Mouse (Mus musculus): ENCODE results near the gene Hipk2. TPM values are rescaled to one million over a fixed set of nuclear protein-coding genes. Genes with fewer than 3 reads are reported as not detected.
"Not testable (repeated sequence)": the region's sequence is repeated elsewhere in the genome, so short reads cannot be mapped to it uniquely, and the experiment has no call there.

The Hipk2 gene
- total RNA-seq, 1 experiment from 2014 or later = 137 TPM

- no peak for DNase-seq
Observed at GRCm38 (mm10) chr6:38698233-38698889, 177.6 kb downstream of the Hipk2 start.

GRCm38 (mm10) chr6:38696570-38696969, 179.4 kb downstream of the Hipk2 start:
- no peak for DNase-seq

- DNase-seq = peak; percentile 76
Observed at GRCm38 (mm10) chr6:38695380-38696054, 180.4 kb downstream of the Hipk2 start.

- DNase-seq = no peak
Observed at GRCm38 (mm10) chr6:38692556-38692955, 183.4 kb downstream of the Hipk2 start.

- DNase-seq = no peak
Observed at GRCm38 (mm10) chr6:38691052-38691451, 184.9 kb downstream of the Hipk2 start.

- no peak for DNase-seq
Observed at GRCm38 (mm10) chr6:38690615-38691014, 185.3 kb downstream of the Hipk2 start.

- DNase-seq = no peak
Observed at GRCm38 (mm10) chr6:38688841-38689240, 187.1 kb downstream of the Hipk2 start.

GRCm38 (mm10) chr6:38687216-38687615, 188.7 kb downstream of the Hipk2 start:
- DNase-seq = peak; percentile 63

GRCm38 (mm10) chr6:38682532-38682931, 193.4 kb downstream of the Hipk2 start:
- DNase-seq = no peak

- DNase-seq = no peak
Observed at GRCm38 (mm10) chr6:38677629-38678028, 198.3 kb downstream of the Hipk2 start.

GRCm38 (mm10) chr6:38676723-38677122, 199.2 kb downstream of the Hipk2 start:
- DNase-seq = no peak

- DNase-seq = no peak
Observed at GRCm38 (mm10) chr6:38676217-38676616, 199.7 kb downstream of the Hipk2 start.

GRCm38 (mm10) chr6:38672011-38672410, 204.0 kb downstream of the Hipk2 start:
- DNase-seq = no peak

GRCm38 (mm10) chr6:38671270-38671669, 204.7 kb downstream of the Hipk2 start:
- DNase-seq = no peak

- DNase-seq = not testable (repeated sequence)
Observed at GRCm38 (mm10) chr6:38670488-38670887, 205.5 kb downstream of the Hipk2 start.

GRCm38 (mm10) chr6:38669580-38669979, 206.4 kb downstream of the Hipk2 start:
- DNase-seq = no peak

- DNase-seq = peak; percentile 69
Observed at GRCm38 (mm10) chr6:38662714-38663615, 213.0 kb downstream of the Hipk2 start, which contains the start of gene Clec2l. TSS of gene Clec2l (plus strand) at chr6:38663069.

GRCm38 (mm10) chr6:38661626-38662025, 214.3 kb downstream of the Hipk2 start:
- DNase-seq = no peak

- DNase-seq = peak; percentile 61
Observed at GRCm38 (mm10) chr6:38650263-38650937, 225.6 kb downstream of the Hipk2 start.

GRCm38 (mm10) chr6:38649545-38649944, 226.4 kb downstream of the Hipk2 start:
- DNase-seq = no peak

All from adrenal gland, postnatal 25 days (tissue).